Mouse (Mus musculus): Measurements from ENCODE around the gene Slc25a20.
A peak's percentile ranks its signal among the peaks of the same experiment; 100 is the strongest.

Gene Slc25a20

DNA sequence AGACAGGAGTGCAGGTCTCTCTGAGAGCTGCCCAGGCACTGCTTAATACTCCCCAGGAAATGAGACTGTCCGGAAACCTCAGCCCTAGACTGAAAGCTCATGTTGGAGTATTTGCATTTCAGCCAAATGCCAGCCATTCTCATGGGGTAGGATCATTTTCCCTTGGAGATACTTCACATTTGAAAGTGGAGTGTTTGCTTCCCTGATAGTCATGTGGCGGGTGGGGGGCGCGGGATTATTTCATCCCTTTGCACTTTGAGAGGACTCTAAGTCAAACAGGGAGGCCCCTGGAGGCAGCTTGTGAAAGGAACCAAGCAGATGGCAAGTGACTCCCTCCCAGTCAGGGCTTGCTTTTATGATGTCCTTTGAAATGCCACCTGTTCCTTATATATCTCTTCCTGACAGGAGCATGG, 24.6 kb downstream of the Slc25a20 start:
- no peak for DNase-seq (ENCODE audit: inconsistent age in 2 of 2, low spot score in 1 of 2)

DNA sequence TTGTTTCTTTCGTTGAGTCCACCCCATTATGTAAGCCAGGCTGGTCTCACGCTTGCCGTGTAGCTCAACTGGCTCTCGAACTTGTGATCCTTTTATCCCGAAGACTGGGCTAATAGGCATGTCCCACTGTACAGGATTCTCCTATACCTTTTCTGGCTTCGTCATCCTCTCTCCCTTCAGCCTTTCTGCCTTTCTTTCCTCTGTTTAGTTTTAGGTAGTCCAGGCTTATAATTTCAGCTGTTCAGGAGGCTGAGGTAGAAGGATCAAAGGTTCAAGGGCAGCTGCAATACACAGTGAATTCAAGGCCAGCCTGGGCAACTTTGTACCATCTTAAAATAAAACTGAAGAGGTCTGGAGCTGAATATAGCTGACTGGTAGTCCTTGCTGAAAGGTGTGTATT, 25.3 kb downstream of the Slc25a20 start:
- peak in 1 of 2 experiments; percentile 68 for DNase-seq (ENCODE audit: inconsistent age in 2 of 2, low spot score in 1 of 2)

DNA sequence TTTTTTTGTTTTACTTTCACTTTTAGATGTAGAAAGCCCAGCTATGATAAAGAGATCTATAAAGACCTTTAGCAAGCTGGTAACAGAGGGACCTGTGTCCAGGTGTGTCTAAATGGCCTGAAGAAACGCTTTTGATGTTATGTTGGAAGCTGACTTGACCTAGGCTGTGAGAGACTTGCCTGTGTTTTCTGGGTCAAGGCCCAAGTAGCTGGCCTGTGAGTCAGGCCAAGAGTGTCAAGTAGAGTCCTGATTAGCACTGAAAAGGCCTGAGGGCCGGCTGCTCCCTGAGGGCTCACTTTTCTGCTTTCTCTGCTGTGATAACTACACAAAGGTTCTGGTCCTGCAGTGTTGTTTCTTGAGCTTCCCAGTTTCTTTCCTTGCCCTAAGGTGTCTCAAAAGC, 25.8 kb downstream of the Slc25a20 start:
- peak; percentile 56 to 81 for DNase-seq (ENCODE audit: inconsistent age in 2 of 2, low spot score in 1 of 2)

DNA sequence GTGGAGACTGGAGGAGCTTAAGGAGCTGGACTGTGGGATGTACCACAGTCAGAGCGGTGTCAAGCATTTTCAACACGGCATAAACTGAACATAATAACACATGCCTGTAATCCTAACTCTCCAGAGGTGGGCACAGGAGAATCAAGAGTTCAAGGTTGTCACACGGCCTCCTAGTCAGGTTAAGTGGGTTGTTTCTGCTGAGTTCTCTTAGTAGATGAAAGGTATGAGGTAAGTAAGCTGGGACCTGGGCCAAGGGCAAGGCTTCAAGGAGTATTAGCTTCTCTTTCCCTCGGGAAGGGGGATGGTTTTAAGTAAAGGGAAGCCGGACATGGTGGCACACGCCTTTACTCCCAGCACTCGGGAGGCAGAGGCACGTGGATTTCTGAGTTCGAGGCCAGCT, 26.6 kb downstream of the Slc25a20 start:
- peak in 1 of 2 experiments; percentile 72 for DNase-seq (ENCODE audit: inconsistent age in 2 of 2, low spot score in 1 of 2)

DNA sequence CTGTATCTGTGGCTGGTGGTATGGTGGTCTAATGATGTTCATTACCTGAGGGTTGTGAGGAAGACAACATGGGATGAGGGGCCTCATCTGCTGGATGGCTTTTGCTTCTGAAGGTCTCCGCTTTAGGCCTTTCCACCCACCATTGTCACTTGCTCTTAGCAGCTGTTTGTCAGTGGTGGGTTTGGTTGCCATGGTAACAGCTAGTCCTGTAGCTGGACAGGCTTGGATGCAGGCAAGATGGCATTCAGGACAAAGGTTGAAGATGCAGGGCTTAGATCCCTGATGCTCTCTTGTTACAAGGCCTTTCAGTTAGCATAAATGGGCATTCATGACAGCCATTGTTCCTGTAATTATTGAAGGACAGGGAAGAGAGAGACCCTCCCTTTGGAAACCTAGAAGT, 27.2 kb downstream of the Slc25a20 start, which contains the start of gene Prkar2a:
Gene Prkar2a, plus strand, starts transcription at position 209 of the 400 bp plus-strand sequence.
- DNase-seq (ENCODE audit: inconsistent age in 2 of 2, low spot score in 1 of 2): no peak

- no peak for DNase-seq (ENCODE audit: inconsistent age in 2 of 2, low spot score in 1 of 2)
Measured at GRCm38 (mm10) chr9:108689993-108690392, 28.1 kb downstream of the Slc25a20 start.

- peak in 1 of 2 experiments; percentile 48 for DNase-seq (ENCODE audit: inconsistent age in 2 of 2, low spot score in 1 of 2)
Measured at GRCm38 (mm10) chr9:108690914-108691313, 29.0 kb downstream of the Slc25a20 start.

GRCm38 (mm10) chr9:108691371-108691770, 29.5 kb downstream of the Slc25a20 start:
- no peak for DNase-seq (ENCODE audit: inconsistent age in 2 of 2, low spot score in 1 of 2)

- peak; percentile 93 to 96 for DNase-seq (ENCODE audit: inconsistent age in 2 of 2, low spot score in 1 of 2)
Measured at GRCm38 (mm10) chr9:108691846-108692225, 29.9 kb downstream of the Slc25a20 start.

GRCm38 (mm10) chr9:108692226-108693041, 30.5 kb downstream of the Slc25a20 start:
- peak; percentile 68 to 89 for DNase-seq (ENCODE audit: inconsistent age in 2 of 2, low spot score in 1 of 2)

DNA sequence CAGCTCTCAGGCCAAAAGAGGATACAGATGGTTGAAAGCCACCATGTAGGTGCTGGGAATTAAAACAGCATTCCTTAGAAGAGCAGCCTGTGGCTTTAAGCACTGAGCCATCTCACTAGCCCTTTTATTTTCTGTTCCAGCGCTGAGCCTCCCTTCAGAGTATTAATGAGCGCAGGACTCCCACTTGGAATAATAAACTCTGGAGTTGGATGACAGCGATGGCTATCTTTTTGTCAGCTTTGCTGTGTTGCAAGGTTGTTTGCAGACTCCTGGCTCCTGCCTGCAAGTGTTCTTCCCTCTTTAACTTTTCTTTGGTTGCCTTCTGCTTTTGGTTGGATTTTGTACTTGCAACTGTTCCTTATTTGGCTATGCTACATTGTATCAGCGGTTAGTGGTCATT, 32.1 kb downstream of the Slc25a20 start:
- DNase-seq (ENCODE audit: inconsistent age in 2 of 2, low spot score in 1 of 2): no peak

DNA sequence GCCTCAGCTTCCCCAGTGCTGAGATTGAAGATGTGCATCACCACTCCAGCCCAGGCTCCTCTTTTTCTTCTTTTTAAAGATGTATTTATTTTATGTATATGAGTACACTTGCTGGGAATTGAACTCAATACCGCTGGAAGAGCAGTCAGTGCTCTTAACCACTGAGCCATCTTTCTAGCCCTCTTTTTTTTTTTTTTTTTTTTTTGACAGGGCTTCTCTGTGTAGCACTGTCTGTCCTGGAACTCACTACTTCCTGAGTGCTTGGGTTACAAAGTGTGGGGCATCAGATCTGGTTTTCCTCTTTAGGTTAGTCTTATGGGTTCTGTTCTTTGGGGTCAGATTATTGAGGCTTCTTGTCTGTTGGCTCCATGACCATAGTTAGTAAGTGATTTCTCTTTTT, 32.6 kb downstream of the Slc25a20 start:
- no peak for DNase-seq (ENCODE audit: inconsistent age in 2 of 2, low spot score in 1 of 2)

- DNase-seq (ENCODE audit: inconsistent age in 2 of 2, low spot score in 1 of 2): no peak
Measured at GRCm38 (mm10) chr9:108702476-108702875, 40.6 kb downstream of the Slc25a20 start.

DNA sequence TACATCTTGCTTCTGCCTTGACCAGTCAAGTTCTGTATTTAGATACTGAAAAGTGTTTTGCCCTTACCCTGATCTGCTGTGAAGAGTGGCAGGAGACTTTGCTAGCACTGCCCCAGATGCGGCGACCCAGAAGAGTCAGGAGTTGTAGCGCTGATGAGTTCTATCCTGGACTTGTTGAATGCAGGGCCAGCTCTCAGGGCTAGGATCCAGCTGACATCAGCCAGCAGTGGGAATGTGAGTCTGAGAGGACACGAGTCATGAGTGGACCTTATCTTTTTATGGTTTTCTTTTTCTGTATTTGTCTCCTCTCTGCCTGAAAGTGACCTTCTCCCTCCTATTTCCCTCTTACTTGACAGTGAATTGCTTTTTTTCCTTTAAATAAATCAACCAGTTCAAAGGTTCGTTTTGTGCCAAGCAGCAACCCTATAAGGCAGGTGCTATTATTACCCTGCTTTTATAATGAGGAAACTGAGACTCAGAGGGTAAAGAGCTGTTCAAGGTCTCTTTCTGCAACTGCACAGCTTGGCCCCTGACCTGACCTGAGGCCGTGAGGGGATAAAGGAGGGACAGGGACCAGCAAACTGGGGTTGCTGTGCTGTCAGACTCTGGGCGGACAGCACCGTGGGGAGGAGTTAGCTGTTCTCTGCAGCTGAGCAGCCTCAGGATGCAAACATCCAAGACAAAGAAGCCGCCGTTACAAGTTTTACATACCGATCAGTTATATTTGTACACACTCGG, 41.7 kb downstream of the Slc25a20 start:
- peak in 1 of 2 experiments; percentile 78 for DNase-seq (ENCODE audit: inconsistent age in 2 of 2, low spot score in 1 of 2)

DNA sequence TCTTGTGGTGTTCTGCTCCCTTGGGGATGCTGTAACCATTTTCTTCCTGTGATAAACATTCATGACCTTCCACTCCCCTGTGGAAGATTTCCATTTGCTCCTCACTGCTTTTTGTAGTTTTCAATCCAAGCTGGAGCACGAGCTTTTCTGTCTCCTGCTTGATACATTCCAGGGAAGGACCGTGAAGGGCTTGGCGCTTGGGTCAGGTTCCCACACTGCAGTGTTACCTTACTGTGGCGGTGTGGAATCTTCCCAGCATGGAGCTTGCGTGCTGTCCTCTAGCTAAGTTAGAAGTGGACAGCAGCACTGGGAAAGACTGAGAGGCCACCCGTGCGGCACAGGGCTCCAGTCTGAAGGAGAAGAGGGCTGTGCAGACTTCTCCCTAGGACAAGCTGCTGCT, 42.7 kb downstream of the Slc25a20 start:
- DNase-seq (ENCODE audit: inconsistent age in 2 of 2, low spot score in 1 of 2): peak in 1 of 2 experiments; percentile 43

DNA sequence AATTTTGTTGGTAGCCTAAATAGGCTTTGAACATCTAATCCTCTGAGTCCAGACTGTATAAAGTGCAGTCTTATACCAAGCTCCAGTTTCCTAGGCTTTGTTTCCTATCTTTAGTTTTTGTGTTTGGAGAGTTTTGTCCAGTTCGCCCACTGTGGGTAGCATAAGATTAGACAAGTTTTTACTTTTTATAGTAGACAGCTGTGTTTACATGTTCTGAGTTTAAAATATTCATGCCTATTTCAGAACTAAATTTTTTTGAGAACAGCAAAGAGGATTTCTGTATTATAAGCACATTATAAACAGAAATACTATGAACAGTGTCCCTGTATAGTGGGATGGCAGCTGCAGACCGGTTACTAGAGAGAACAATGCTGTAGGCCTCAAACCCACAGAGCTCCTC, 45.3 kb downstream of the Slc25a20 start:
- DNase-seq (ENCODE audit: inconsistent age in 2 of 2, low spot score in 1 of 2): no peak

DNA sequence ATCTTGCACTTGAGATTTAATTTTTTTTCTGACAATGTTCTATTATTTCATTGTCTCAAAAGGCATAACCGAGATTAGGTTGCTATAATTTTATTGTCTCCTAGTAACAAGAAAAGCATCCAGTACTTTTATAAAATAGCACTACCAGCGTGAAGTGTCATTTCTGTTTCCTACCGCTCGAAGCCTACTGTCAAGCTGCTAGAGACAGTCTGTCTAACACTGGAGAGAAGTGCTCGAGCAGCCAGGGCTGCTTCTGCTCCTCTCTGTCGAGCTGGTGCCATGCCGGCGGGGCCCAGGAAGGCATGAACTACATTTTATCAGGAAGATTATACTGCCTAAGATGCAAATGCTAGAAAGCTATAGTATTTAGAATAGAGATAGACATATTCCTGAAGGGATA, 46.9 kb downstream of the Slc25a20 start:
- DNase-seq (ENCODE audit: inconsistent age in 2 of 2, low spot score in 1 of 2): no peak

- no peak for DNase-seq (ENCODE audit: inconsistent age in 2 of 2, low spot score in 1 of 2)
Measured at GRCm38 (mm10) chr9:108710767-108711166, 48.9 kb downstream of the Slc25a20 start.

DNA sequence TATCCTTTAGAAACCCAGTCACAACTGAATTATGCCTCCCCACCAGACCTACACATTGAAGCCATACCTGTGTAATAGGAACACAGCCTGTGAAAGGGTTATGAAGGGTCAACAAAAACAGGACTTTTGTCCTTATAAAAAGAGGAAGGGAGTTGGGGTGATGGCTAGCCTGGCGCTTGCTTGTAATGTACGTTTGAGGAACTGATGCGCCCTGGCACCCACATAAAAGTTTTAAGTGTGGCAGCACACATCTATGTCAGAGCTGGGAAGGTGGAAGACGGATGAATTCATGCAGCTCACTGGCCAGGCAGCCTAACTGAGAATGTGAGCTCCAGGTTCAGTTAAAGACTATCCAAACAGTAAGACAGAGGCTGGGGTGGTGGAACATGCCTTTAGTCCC, 54.3 kb downstream of the Slc25a20 start:
- no peak for DNase-seq (ENCODE audit: inconsistent age in 2 of 2, low spot score in 1 of 2)

DNA sequence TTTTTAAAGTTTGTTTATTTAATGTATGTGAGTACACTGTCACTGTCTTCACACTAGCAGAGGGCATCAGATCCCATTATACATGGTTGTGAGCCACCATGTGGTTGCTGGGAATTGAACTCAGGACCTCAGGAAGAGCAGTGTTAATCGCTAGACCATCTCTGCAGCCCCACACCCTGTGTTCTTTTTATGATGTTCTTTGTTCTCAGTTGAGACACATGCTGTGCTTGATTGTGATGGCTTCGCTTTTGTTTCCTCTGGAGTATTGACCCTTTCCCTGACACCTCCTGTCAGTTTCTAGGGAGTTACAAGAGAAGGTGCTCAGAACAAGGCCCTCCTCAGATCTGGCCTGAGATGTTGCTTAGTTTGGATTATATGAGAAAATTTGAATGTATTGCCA, 61.9 kb downstream of the Slc25a20 start:
- no peak for DNase-seq (ENCODE audit: inconsistent age in 2 of 2, low spot score in 1 of 2)

- no peak for DNase-seq (ENCODE audit: inconsistent age in 2 of 2, low spot score in 1 of 2)
Measured at GRCm38 (mm10) chr9:108726116-108726515, 64.2 kb downstream of the Slc25a20 start.

GRCm38 (mm10) chr9:108729050-108729449, 67.2 kb downstream of the Slc25a20 start:
- DNase-seq (ENCODE audit: inconsistent age in 2 of 2, low spot score in 1 of 2): no peak

Data from adrenal gland, adult (tissue).